Mouse (Mus musculus) thymus, postnatal 4 days (tissue): ENCODE measurements around the gene Spats1.
A peak's percentile ranks its signal among the peaks of the same experiment; 100 is the strongest.

ENCODE experiments used
- DNase-seq: peaks from one replicate; pipeline ENCODE4 v3.0.0; 2021

Spats1 gene

DNA sequence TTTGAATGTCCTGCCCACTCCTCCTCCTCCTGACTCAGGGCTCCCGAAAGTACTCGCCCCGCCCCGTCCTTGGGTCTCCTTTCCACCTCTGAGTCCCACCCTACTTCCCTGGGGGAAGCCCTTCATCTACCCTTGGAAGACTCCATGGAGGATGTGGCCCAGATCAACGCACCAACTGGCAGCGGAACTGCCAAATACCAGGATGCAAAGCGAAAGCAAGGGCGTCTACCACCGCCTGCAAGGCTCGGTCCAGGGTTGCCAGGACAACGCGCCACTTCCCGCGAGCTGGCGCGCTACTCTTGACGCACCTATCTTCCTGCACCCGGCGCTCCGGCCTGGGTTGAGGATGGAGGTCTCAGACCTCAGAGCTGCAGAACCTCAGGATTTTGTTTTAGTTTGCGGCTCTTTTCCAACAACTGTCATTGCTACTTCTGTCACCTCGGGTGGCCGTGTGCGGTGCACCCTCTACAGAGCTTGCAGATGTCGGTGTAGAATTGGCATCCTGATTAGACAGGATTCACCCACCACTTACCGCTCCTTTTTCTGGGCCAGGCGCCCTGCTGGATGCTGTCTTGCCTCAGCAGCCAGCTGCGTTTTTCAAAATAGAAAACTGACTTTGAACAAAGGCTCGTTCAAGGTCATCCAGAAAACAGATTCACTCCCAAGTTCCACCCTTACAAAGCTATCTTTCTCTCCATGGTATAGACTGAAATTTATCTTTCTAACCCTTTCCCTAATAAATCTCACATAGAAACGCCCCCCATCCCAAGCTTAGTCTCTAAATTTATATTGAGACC, at the start of gene Spats1:
Gene Spats1, minus strand, starts transcription at position 747 of the 797 bp plus-strand sequence.
- peak; percentile 74 for DNase-seq

DNA sequence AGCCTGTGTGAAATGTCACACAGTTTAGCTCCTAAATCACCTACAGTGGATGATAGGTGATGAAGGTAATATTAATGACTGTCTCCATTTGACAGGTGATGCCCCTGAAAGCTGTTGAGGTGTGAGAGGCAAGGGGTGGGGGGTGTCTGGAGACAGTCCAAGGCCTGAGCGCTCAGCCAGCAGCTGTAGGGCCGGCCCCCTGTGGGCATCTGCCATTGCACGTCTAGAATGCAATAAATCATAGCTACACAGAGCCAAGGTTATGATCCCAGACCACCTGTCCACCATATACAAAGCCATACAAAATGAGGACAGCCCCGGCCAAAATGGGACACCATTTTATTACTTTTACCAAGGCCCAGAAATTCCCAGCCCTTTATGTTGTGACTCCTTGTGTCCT, 49.7 kb upstream of the Spats1 start:
- DNase-seq, result no peak

DNA sequence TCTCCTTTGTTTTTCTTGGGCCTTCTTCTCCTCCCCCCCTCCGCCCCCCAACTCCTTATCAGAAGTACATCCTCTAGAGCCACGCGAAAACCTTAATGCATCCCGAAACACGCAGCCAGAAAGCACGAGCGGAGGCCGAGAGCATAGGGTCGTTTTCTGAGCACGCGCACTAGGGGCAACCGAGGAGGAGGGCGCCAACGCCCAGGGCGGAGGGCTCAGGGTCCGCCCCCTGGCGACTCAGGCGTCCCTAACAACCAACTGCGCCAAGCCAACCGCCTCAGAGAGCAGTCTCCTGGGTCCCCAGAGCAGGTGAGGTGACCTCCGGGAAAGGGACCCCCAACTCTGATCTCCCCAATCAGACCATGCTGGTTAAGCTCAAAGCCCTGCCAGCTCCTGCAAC, 48.0 kb upstream of the Spats1 start, which contains the start of gene Tcte1:
Gene Tcte1, plus strand, starts transcription at position 172 of the 400 bp plus-strand sequence.
- DNase-seq, result peak; percentile 79

DNA sequence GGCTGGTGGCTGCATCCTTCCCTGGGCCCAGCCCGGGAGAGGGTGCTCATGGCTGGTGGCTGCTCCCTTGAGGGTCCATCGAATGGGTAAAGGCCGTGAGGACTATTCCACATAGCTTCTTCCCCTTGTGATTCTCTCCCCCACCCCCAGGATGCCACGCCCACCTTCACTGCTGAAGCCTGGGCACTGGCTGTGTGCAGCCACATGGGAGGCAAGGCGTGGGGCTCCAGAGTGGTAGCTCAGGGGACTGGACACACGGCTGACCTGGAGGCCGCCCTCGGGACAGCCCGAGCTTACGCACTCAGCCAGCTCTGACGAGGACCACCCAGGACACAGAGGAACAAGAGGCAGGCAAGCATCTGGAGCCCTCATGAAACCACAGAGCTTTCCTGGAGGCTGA, 44.9 kb upstream of the Spats1 start:
- no peak for DNase-seq

DNA sequence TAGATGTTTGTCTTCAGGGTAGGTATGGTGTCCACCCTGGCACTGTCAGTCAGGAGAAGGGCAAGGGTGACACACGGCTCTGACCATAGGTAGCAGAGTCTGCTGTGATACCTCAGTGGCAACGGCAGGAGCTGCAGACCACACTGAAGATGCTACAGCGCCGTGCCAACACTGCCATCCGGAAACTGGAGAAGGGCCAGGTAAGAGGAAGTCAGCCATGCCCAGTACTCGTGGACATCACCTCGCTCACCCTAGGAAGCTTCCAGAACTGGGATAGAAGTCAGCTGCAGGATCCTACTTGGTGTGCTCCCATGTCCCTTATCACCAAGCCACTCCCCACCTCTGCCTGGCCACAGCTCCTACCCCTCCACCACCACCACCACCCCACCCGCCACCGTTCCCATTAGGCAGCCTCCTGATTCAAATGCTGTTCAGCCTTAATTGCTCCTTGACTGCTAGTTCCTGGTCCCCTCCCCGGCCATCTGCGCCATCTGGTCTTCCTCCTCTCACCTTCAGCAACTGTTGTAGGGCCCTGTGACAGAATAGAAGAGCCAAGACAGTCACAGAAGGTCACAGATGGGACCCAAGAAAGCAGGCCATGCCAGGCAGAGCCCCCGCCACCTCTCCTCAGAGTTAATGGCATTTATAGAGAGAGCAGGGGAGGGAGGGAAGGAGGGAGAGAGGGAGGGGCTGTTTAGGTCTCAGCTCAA, 43.7 kb upstream of the Spats1 start:
- DNase-seq, result no peak

DNA sequence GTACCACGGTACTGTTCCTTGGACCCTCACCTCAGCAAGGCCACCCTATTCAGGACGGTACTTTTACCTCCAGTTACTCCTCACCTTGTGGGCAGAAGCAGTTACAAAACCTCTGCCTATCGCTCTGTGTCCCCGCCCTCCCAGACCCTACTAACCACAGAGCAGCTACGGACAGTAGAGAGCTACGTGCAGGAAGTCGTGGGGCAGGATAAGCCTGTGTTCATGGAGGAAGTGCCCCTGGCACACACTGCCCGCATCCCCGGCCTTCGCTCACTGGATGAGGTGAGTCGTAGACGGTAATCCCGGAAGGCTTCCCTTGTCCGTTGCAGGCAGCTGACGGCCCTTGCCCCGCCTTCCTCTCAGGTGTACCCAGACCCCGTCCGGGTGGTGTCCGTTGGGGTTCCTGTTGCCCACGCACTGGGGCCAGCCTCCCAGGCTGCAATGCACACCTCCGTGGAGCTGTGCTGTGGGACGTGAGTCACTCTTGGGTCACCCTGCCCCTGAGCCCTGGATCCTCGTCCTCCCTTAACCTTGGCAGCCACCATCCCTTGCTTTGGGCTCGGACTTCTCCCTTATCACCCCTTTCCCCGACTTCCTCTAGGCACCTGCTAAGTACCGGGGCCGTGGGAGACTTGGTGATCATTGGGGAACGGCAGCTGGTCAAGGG, 42.5 kb upstream of the Spats1 start:
- no peak for DNase-seq

DNA sequence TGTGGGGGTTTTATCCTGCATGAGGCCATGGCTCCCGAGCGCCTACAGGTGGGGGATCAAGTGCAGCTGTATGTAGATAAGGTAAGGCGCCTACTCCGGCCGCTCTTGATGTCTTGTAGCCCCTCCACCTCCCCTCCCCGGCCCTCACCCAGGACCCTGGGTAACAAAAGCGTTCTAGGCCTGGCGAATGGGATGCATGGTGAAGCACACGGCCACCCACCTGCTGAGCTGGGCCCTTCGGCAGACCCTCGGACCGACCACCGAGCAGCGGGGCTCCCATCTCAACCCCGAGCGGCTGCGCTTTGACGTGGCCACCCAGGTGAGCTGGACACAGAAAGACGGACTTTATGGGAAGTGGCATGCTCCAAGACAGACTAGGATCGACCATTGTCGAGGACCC, 41.9 kb upstream of the Spats1 start:
- DNase-seq, result no peak

DNA sequence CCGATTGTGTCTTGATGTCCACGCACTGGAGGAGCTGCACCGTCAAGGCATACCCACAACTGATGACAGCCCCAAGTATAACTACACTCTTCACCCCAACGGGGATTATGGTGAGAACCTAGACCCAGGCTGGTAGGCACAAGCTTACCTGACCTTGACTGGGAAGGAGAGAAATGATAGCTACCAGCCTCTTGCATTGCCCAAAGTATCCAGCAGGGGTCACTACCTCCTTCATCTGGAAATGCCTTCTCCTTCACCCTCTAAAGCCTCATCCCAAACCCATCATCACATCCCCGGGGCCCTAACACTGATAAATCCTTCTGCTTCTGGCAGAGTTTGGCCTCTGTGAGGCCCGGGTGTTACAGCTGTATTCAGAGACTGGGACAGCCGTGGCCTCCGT, 41.3 kb upstream of the Spats1 start:
- peak; percentile 89 for DNase-seq

DNA sequence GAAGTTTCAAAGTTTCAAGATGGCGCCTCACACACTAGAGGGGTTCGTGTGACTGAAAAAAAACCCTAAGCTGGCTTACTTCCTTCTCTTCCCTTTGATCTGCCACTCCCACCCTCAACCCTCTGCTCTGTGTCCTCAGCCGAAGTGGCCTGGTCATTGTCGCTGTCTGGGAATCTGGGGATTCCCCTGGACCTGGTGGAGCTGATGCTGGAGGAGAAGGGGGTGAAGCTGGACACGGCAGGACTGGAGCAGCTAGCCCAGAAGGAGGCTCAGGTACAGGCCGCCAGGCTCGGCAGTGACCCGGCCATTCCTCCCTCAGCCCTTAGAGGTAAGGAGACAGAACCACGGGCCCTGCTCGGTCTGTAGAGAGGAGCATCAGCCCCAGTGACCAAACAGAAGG, 40.6 kb upstream of the Spats1 start:
- DNase-seq, result no peak

DNA sequence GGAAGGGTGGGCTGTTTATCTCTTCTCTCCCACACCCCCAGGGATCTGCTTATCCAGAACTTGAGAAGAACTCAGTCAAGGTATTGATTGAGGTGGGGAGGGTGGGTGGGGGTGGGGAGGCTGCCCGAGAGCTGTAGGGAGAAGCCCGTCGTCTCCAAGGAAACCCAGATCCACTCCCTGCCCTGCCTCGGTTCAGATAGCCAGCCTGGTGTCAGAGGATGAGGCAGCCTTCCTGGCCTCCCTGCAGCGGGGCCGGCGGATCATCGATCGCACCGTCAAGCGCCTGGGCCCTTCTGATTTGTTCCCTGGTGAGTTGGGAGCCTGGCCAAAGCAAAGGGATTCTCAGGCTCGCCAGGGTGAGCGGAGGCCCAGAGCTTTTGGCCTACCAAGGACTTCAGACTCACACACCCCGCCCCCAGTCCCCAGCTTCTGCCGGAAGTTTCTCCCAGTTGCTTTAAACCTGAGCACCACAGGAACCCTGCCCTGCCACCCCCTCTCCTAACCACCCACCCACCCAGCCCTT, 40.0 kb upstream of the Spats1 start:
- no peak for DNase-seq

DNA sequence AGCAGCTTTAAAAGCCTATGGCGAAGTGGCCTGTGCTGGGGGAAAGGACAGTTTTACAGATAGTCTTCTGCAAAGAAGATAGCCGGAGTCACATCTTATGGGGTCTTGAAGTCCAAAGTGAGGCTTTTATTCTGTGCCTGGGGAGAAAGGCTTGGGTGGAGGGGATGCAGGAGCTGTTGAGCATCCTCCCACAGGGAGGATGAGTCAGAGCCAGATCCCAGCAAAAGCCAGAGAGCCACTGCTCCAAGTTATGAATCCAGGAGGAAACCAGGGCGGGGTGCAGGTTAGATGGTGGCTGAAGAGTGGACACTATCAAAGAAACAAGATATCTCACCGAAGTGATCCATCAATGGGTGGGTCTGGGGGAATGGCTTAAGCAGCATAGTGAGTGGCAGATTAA, 36.5 kb upstream of the Spats1 start:
- no peak for DNase-seq

DNA sequence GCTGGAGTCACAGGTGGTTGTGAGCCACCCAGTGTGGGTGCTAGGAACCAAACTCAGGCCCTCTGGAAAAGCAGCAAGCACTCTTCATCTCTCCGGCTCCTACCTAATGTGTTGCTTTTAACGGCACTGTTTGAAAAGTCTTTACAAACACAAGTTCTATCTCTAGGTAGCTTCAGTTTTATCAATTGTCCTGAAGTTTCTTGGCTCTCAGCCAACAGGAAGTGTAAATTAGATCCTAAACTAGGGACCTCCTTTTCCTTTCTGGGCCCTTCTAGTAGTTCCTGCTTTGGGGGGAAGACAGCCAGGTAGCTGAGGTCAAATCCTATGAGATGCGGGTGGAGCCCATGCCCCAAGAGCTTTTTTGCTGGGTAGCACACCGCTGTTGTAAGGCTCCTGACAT, 35.7 kb upstream of the Spats1 start:
- no peak for DNase-seq

DNA sequence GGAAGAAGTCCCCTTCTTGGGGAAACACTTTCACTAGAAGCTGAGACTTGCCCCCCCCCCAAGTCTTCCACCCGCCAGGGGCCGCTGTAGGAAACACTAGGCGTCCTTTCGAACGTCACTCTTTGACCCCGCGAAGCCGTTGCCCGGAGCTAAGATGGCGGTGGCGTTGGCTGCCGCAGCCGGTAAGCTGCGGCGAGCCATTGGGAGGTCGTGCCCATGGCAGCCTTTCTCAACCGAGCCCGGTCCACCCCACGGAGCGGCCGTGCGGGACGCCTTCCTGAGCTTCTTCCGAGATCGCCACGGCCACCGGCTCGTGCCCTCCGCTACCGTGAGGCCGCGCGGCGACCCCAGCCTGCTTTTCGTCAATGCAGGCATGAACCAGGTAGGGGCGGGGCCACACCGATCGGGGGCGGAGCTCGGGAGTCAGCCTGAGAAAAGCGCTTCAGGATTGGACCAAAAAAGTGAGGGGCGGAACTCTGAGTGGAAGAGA, 31.5 kb upstream of the Spats1 start, which contains the start of gene Aars2:
Gene Aars2, plus strand, starts transcription at position 142 of the 490 bp plus-strand sequence.
- peak; percentile 99 for DNase-seq

DNA sequence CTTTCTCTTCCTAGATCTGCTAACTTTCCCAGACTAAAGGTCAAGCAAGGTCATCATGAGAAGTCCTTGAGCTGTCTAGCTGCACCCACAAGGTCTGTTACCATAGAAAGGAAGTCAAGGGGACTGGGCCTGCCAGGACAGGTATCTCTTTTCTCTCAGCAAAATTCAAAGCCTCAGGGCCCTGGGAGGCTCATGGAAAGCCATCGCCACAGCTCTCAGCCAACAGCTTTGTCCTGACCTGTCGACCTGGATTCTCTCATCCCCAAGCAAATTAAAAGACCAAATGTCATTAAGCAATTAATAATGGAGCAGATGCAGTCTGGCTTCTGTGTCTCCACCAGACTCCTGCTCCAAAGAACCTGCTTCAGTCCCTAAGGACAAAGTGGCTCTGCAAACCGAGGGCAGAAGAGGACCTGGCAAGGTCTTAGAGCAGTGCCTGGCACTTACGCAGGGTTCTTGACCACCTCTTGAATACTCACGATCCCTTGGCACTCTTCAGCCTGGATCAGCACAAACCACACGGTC, 30.8 kb upstream of the Spats1 start:
- no peak for DNase-seq

DNA sequence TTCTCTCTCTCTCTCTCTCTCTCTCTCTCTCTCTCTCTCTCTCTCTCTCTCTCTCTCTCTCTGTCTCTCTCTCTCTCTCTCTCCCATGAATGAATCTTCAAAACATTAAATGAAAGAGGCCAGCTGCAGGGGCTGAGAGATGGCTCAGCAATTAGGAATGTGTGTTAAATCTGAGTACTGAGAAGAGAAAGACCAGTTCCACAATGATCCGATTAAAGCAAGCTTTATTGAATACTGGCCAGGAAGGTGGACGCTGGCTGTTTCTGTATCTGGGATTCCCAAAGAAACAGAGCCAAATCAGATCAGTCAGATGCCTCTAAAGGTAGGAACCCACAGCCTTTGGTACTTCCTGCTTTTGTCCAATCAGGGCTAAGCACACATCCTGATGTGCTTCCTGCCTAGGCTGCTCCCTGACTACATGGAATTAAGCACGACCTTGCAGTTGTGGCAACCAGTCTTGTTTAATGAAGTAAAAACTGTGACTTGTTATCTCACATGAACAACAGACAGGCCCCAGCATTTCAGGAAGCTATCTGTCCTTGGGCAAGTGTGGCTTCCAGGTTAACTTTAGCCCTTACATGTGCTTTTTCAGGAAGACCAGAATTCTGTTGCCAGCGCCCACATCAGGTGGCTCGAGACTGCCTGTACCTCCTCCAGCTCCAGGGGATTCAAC, 28.2 kb upstream of the Spats1 start:
- DNase-seq, result no peak

DNA sequence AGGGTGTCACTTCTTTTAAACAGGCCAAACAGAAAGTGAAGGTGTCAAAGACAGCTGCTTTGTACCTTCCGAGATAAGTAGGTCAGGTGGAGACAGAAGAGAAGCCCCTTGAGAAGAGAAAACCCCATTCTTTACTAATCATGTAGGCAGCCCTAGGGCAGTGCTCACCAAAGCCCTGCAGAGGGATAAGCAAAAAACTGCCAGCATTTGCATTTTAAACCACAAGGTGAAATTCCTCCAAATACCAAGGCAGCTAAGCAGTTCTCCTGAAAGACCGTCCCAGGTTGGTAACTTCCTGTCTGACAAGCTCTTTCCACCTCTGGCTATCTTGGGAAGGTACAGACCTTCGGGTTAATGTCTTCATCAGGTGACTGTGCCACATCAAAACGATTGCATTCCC, 27.1 kb upstream of the Spats1 start:
- peak; percentile 31 for DNase-seq

DNA sequence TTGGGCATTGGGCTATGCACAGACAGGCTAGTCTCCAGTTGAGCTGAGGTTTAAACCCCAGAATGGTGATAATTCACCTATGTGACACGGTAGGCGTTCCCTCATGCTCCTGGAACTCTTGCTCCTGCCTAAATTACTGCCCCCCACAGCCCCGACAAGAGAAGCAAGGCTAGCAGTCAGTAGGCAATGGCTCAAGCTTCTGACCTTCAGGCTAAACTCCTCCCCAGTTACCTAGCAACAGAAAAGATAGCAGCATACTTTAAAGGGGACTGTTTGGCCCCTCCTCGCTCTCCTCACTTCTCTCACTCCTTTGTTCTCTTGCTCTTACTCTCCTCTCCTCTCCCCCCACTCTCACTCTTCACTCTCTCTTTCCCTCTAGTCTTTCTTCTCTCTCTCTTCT, 25.8 kb upstream of the Spats1 start:
- DNase-seq, result no peak

DNA sequence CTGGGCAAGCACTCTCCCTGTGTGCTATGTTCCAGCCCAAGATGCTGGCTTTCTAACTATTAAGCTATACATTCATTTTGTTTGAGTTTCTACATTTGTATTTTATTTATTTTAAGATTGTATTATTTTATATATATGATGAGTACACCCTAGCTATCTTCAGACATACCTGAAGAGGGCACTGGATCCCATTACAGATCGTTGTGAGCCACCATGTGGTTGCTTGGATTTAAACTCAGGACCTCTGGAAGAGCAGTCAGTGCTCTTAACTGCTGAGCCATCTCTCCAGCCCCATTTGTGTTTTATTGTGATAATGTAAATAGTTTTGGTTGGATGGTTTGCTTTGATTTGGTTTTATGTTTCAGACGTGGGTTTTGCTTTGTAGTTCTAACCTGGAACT, 24.3 kb upstream of the Spats1 start:
- no peak for DNase-seq

DNA sequence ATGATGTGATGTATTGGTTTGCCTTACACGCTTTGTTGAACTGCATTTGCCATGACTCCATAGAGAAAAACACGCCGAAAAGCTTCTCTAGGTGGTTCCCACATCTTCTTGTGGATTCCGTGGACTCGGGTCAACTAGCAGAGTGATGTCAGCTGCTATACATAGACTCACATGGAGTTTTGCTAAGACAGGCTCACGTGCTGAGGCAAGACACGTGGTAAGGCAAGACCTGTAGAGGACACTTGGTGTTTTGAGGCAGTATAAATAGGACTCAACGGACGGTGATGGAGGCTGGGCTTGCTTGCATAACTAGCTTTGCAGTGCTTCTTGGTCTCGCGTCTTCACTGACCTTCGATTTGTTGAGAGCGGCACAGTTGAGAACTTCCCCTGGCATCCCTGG, 23.2 kb upstream of the Spats1 start:
- DNase-seq, result no peak

DNA sequence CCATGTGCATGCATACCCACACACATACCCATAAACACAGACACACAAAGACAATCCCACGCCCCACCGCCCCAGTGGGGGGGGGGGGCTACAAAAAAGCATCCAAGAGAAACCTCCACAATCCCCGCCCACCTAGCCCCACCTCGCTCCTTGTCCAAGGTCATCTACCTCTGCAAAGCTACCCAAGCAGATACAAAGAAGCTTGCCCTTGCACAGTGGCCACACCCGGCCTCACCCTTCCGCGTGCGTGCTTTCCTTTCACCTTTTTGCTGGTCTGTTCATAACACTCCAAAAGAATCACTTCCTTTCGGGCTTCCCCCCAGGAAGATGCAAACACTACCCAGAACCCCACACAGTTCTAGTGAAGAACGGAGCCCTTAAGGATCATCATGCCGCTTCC, 20.2 kb upstream of the Spats1 start:
- DNase-seq, result peak; percentile 45

DNA sequence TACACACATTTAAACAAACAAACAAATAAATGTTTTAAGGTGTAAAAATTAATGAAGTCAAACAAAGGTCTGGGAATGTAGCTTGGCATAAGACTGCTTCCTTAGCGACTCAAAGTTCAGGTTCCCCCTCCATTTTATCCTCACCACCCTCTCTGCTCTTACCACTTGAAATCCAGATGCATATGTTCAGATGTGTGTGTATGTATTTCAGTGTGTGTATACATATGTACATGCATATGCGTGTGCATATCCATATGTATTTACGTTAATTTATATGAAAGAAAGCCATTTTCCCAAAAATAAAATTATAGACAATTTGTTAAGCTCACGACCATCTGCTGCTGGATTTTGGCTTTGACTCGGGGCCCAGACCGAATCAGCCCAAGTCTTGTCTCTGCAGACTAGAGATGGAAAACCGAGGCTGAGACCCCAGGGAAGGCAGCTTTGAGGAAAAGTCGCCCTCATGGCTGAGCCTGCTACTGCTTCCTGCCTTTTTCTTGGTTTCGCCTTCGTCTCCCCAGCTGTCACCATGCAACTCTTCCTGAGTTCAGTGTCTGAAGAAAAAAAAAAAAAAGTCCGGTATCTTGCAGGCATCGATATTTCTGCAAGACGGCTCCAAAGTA, 15.4 kb upstream of the Spats1 start:
- no peak for DNase-seq

DNA sequence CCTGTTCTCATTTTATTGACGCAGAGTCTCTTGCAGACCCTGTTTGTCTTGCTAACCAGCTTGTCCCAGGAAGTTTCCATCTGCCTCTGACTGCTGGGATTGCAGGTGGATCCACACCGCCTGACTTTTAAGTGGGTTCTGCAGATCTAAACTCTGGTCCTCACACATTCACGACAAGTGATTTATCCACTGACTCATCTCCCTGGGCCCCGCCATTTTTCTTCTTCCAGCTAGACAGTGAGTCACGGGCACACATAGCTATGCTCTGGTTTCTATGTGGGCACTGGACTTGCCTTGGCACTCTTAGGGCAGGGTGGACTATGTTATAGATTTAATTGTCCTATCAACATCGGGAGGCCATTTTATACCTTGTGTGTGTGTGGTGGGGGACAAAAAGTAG, 14.5 kb upstream of the Spats1 start:
- no peak for DNase-seq
